Comparison of ENCODE assay signal across 13 mouse cellular contexts in genomic region chr3:101429982-101430754, GRCm38 (mm10). TPM values are rescaled to one million over a fixed set of nuclear protein-coding genes. Genes with fewer than 3 reads are reported as not detected.
DNase-seq lines count a peak whose midpoint lies in the region; ATAC-seq and TF ChIP-seq lines count a peak whose summit lies in the region.
"Had no signal": no experiment of that assay in that cellular context is flagged by ENCODE, and none has a peak within 500 bp of the region (broad histone marks: within the 10 kb centered on the region; RNA-seq: fewer than 3 reads in every experiment).

No protein-coding gene starts in this region.

- no peak overlapping the region for H3K4me2 ChIP-seq in heart, embryonic 15.5 days
- no peak overlapping the region for H3K4me2 ChIP-seq in lung, embryonic 14.5 days
- H3K4me2 ChIP-seq in forebrain, embryonic 15.5 days (replicated peaks): no peak overlapping the region
- H3K4me2 ChIP-seq: hindbrain, embryonic 12.5 days; neural tube, embryonic 12.5 days had no signal

- H3K4me3 ChIP-seq in testis, adult 2 months (ENCODE audit: control insufficient read depth, low read depth, low read length): peak overlapping the region; percentile 13
- no peak overlapping the region for H3K4me3 ChIP-seq in heart, embryonic 15.5 days
- H3K4me3 ChIP-seq in lung, embryonic 14.5 days (ENCODE audit: low read depth, low read length): no peak overlapping the region
- H3K4me3 ChIP-seq in forebrain, embryonic 15.5 days: no peak overlapping the region
- H3K4me3 ChIP-seq: hindbrain, embryonic 12.5 days; neural tube, embryonic 12.5 days had no signal

- no peak overlapping the region for H3K27ac ChIP-seq in testis, adult 2 months (ENCODE audit: control insufficient read depth, insufficient read depth, low read depth, low read length)
- peak overlapping the region; percentile 72 for H3K27ac ChIP-seq in heart, embryonic 15.5 days
- peak overlapping the region; percentile 61; the same call in 1 of the 2 replicates for H3K27ac ChIP-seq in lung, embryonic 14.5 days (ENCODE audit: low read depth)
- H3K27ac ChIP-seq in forebrain, embryonic 15.5 days (replicated peaks): no peak overlapping the region
- H3K27ac ChIP-seq: hindbrain, embryonic 12.5 days; kidney, postnatal 0 days; neural tube, embryonic 12.5 days had no signal

- 26% methylated on average over 8 of the region's 8 CpGs for WGBS in heart, embryonic 15.5 days
- 38% methylated on average over 8 of the region's 8 CpGs for WGBS in lung, embryonic 14.5 days
- 89% methylated on average over 8 of the region's 8 CpGs for WGBS in forebrain, embryonic 15.5 days

- H3K9me3 ChIP-seq in heart, embryonic 15.5 days (replicated peaks): no peaks in the 10 kb centered on the region
- H3K9me3 ChIP-seq in lung, embryonic 14.5 days (ENCODE audit: low read depth, low read length): no peaks in the 10 kb centered on the region
- no peaks in the 10 kb centered on the region for H3K9me3 ChIP-seq in forebrain, embryonic 15.5 days
- H3K9me3 ChIP-seq: hindbrain, embryonic 12.5 days; neural tube, embryonic 12.5 days had no signal

- H3K27me3 ChIP-seq in testis, adult 2 months (ENCODE audit: control insufficient read depth, insufficient read depth, low read length): no peaks in the 10 kb centered on the region
- H3K27me3 ChIP-seq in heart, embryonic 15.5 days: no peaks in the 10 kb centered on the region
- H3K27me3 ChIP-seq in lung, embryonic 14.5 days (ENCODE audit: insufficient read depth, low read length): no peaks in the 10 kb centered on the region
- H3K27me3 ChIP-seq in forebrain, embryonic 15.5 days: no peaks in the 10 kb centered on the region
- H3K27me3 ChIP-seq: hindbrain, embryonic 12.5 days; neural tube, embryonic 12.5 days had no signal

- TF ChIP-seq CTCF in testis, adult 2 months (IDR thresholded peaks at IDR 0.05; ENCODE audit: control insufficient read depth, insufficient read depth, insufficient replicate concordance, low read depth, low read length): no peak
- no peak for TF ChIP-seq CTCF in lung, embryonic 14.5 days (IDR thresholded peaks at IDR 0.05; ENCODE audit: low read depth)

- no peak for DNase-seq in testis, postnatal 14 days (ENCODE audit: low spot score)
- peak; percentile 78 for DNase-seq in lung, embryonic 14.5 days
- no peak for DNase-seq in cerebellum, adult 18-20 months
- DNase-seq in left cerebral cortex, adult 8-10 months (ENCODE audit: low spot score in 2 of 2): no peak
- DNase-seq: forebrain, postnatal 0 days had no signal

- no peaks in the 10 kb centered on the region for H3K36me3 ChIP-seq in testis, adult 2 months (ENCODE audit: control insufficient read depth, insufficient read depth, low read length)
- peaks cover 25% of the 10 kb centered on the region for H3K36me3 ChIP-seq in heart, embryonic 15.5 days
- H3K36me3 ChIP-seq in lung, embryonic 14.5 days (ENCODE audit: insufficient read depth): peaks cover 46% of the 10 kb centered on the region
- peaks cover 11% of the 10 kb centered on the region; the same call in 1 of the 2 replicates for H3K36me3 ChIP-seq in forebrain, embryonic 15.5 days

- no peak for TF ChIP-seq POLR2A in testis, adult 2 months (IDR thresholded peaks at IDR 0.05; ENCODE audit: control insufficient read depth, low read depth, low read length)

- ATAC-seq in heart, embryonic 15.5 days (replicated peaks; ENCODE audit: insufficient number of reproducible peaks, insufficient read depth, low FRiP score, low read depth): peak; percentile 72
- peak; percentile 83 for ATAC-seq in lung, embryonic 14.5 days (ENCODE audit: insufficient read depth)
- no peak for ATAC-seq in forebrain, embryonic 15.5 days (replicated peaks)
- ATAC-seq in granulocyte monocyte progenitor cell, adult 5-6 weeks (replicated peaks; ENCODE audit: poor library complexity, severe bottlenecking): no peak
- ATAC-seq: CD4-positive, CD25-positive, alpha-beta regulatory T cell, adult 4 months; forebrain, postnatal 0 days had no signal

- H3K9ac ChIP-seq in heart, embryonic 15.5 days: no peak overlapping the region
- no peak overlapping the region for H3K9ac ChIP-seq in lung, embryonic 14.5 days
- H3K9ac ChIP-seq in forebrain, embryonic 15.5 days (replicated peaks): no peak overlapping the region
- H3K9ac ChIP-seq: forebrain, postnatal 0 days; hindbrain, embryonic 12.5 days; neural tube, embryonic 12.5 days had no signal

- H3K4me1 ChIP-seq in testis, adult 2 months (ENCODE audit: control insufficient read depth, insufficient read depth, low read length): peaks cover 2% of the 10 kb centered on the region; the same call in 1 of the 2 replicates
- H3K4me1 ChIP-seq in heart, embryonic 15.5 days (replicated peaks): peaks cover 40% of the 10 kb centered on the region
- peaks cover 2% of the 10 kb centered on the region; the same call in 1 of the 2 replicates for H3K4me1 ChIP-seq in lung, embryonic 14.5 days (ENCODE audit: insufficient read depth)
- peaks cover 2% of the 10 kb centered on the region for H3K4me1 ChIP-seq in forebrain, embryonic 15.5 days
- H3K4me1 ChIP-seq: hindbrain, embryonic 12.5 days; neural tube, embryonic 12.5 days had no signal

RNA-seq across cellular contexts. Expression of gene Igsf3, which starts 53.3 kb away (rescaled TPM):
- polyA plus RNA-seq in testis, adult 2 months (2012; rRNA removed): 3.9 TPM in 2 replicates
- 38.0 and 45.0 TPM in 2 replicates for polyA plus RNA-seq in heart, embryonic 15.5 days (2015; fragmentation: Nextera tagmentation; extraction: Ambion mirVana)
- polyA plus RNA-seq in lung, embryonic 14.5 days (2014; fragmentation: Nextera tagmentation; extraction: Ambion mirVana): 23.4 and 24.1 TPM in 2 replicates
- 87.3 and 95.0 TPM in 2 replicates for polyA plus RNA-seq in forebrain, embryonic 15.5 days (2015; fragmentation: Nextera tagmentation; extraction: Ambion mirVana)
- total RNA-seq in granulocyte monocyte progenitor cell, adult 5-6 weeks (2014; fragmentation: Nextera tagmentation): 0.13 TPM in 2 replicates
- total RNA-seq in granulocyte monocyte progenitor cell, adult 5-6 weeks (2017): under 0.01 and 0.04 TPM in 2 replicates
- total RNA-seq in left cerebral cortex, adult 8-10 months (2022): 10 to 100 TPM; 16.1 to 19.9 (median 18.7) TPM

Comparison
In these comparisons a context has a peak if more than half of its experiments do, and no peak if none do; other contexts are left out.
1. H3K27ac ChIP-seq: peak in heart, embryonic 15.5 days (single experiment) and lung, embryonic 14.5 days (single experiment); none in testis, adult 2 months (single experiment) and forebrain, embryonic 15.5 days (single experiment).
2. ATAC-seq: peak in heart, embryonic 15.5 days (single experiment) and lung, embryonic 14.5 days (single experiment); none in forebrain, embryonic 15.5 days (single experiment) and granulocyte monocyte progenitor cell, adult 5-6 weeks (single experiment).